Mouse (Mus musculus) myocyte (in vitro differentiated cells): ENCODE measurements around the gene 2310022A10Rik.

Experiments
- E2F4 ChIP-seq: IDR thresholded peaks from one replicate; pipeline ENCODE4 v1.6.1; 2011; ENCODE audit warnings: mild to moderate bottlenecking, control low read depth, moderate library complexity; ENCODE audit not compliant: insufficient read depth
- MAX ChIP-seq: IDR thresholded peaks from one replicate; pipeline ENCODE4 v1.6.1; 2011; ENCODE audit warnings: low read depth, mild to moderate bottlenecking, control low read depth
- MYOD1 ChIP-seq, 3 experiments: IDR thresholded peaks; one replicate each; pipeline ENCODE4 v1.6.1; 2011; ENCODE audit warnings: control low read depth in 2 of 3, low read depth in 2 of 3, mild to moderate bottlenecking in 2 of 3, moderate library complexity in 1 of 3; ENCODE audit not compliant: insufficient read length in 2 of 3, control insufficient read depth in 1 of 3
- POLR2A ChIP-seq: IDR thresholded peaks from one replicate; pipeline ENCODE4 v1.6.1; 2011; ENCODE audit warnings: low read depth, mild to moderate bottlenecking, control low read depth, moderate library complexity; ENCODE audit not compliant: insufficient read length
- POLR2AphosphoS2 ChIP-seq: IDR thresholded peaks from one replicate; pipeline ENCODE4 v1.6.1; 2011; ENCODE audit warnings: low read depth, control low read depth; ENCODE audit not compliant: insufficient read length
- TCF12 ChIP-seq: IDR thresholded peaks from one replicate; pipeline ENCODE4 v1.6.1; 2011; ENCODE audit warnings: mild to moderate bottlenecking, control low read depth; ENCODE audit not compliant: poor library complexity, insufficient read depth, severe bottlenecking
- USF1 ChIP-seq: IDR thresholded peaks from one replicate; pipeline ENCODE4 v1.6.1; 2011; ENCODE audit warnings: low read depth, mild to moderate bottlenecking, control low read depth, moderate library complexity

GRCm38 (mm10) chr7:27580380-27581174, 27.5 kb downstream of the 2310022A10Rik start:
- no peak for TF ChIP-seq MAX
- no peak for TF ChIP-seq TCF12
- TF ChIP-seq POLR2A, result no peak
- TF ChIP-seq USF1, result no peak
- TF ChIP-seq POLR2AphosphoS2, result no peak
- TF ChIP-seq E2F4, result no peak
- TF ChIP-seq MYOD1 (IDR thresholded peaks at IDR 0.05; ENCODE audit: control insufficient read depth in 1 of 3, insufficient read length in 2 of 3, low read depth in 2 of 3), result no peak
